Mouse (Mus musculus) ES-E14 (cell line): Measurements from ENCODE around the gene Pax6.

Experiments
- CHD2 ChIP-seq: IDR thresholded peaks from 2 replicates; pipeline ENCODE4 v1.6.1; 2014; ENCODE audit warnings: mild to moderate bottlenecking, low read depth, low read length, inconsistent platforms
- HCFC1 ChIP-seq: IDR thresholded peaks from 2 replicates; pipeline ENCODE4 v1.6.1; 2012; ENCODE audit warnings: low read length, inconsistent platforms, borderline replicate concordance; ENCODE audit not compliant: insufficient read depth
- MAFK ChIP-seq: IDR thresholded peaks from 2 replicates; pipeline ENCODE4 v1.6.1; 2014; ENCODE audit warnings: mild to moderate bottlenecking, low read depth, low read length, inconsistent platforms; ENCODE audit not compliant: insufficient read depth
- ZC3H11A ChIP-seq: IDR thresholded peaks from 2 replicates; pipeline ENCODE4 v1.6.1; 2012; ENCODE audit warnings: low read depth, mild to moderate bottlenecking, inconsistent platforms, low read length, borderline replicate concordance
- ZNF384 ChIP-seq: IDR thresholded peaks from 2 replicates; pipeline ENCODE4 v1.6.1; 2012; ENCODE audit warnings: low read depth, low read length, inconsistent platforms

DNA sequence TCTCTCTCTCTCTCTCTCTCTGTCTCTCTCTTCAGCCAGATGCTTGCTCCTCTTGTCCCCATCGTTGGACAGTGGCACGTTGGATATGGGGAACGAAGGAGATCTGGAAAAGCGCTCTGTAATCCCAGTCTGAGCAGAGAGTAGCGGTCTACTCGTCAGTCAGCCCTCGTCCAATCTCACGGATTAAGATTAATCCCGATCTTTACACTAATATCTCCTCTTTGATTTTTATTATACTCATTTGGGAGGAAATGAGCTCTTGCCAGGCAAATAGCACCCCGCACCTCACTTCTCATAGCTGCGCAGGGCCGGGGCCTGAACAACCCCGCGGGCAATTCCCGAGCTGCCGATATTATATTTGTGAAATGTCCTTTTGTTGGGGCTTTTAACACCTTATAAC lies 6.6 kb upstream of the Pax6 start:
- TF ChIP-seq ZC3H11A: no peak
- no peak for TF ChIP-seq ZNF384
- no peak for TF ChIP-seq HCFC1
- no peak for TF ChIP-seq MAFK
- TF ChIP-seq CHD2: no peak
